Mouse (Mus musculus) embryonic fibroblast, embryonic 13.5 days (primary cell): ENCODE results near the gene Fat1.

Experiments
- CTCF ChIP-seq: IDR thresholded peaks from 2 replicates; pipeline ENCODE4 v1.5.1; 2011; ENCODE audit warnings: mild to moderate bottlenecking, control low read depth, low read length, moderate library complexity, borderline replicate concordance; ENCODE audit not compliant: insufficient read depth
- POLR2A ChIP-seq: IDR thresholded peaks from 2 replicates; pipeline ENCODE4 v1.6.1; 2011; ENCODE audit warnings: low read depth, mild to moderate bottlenecking, control low read depth, low read length, moderate library complexity

- peak; percentile 95 for TF ChIP-seq CTCF
- TF ChIP-seq POLR2A, result peak; percentile 66
Observed at GRCm38 (mm10) chr8:44935741-44936140, 494 bp downstream of the Fat1 start.
